Mouse (Mus musculus) embryonic facial prominence, embryonic 14.5 days (tissue): ENCODE data around the gene Slc25a23. TPM values are rescaled to one million over a fixed set of nuclear protein-coding genes. Genes with fewer than 3 reads are reported as not detected.
A peak's percentile ranks its signal among the peaks of the same experiment; 100 is the strongest.

ENCODE experiments used
- ATAC-seq: fragments of 200-750 bp; cut with Nextera tagmentation; 2 replicates; pipeline ENCODE4 v1.8.0; 2017; ENCODE audit warnings: low read depth, moderate number of reproducible peaks, moderate TSS enrichment
- DNase-seq: peaks from one replicate; pipeline ENCODE4 v3.0.0-alpha.2; 2015; ENCODE audit warnings: low spot score
- H3K27ac ChIP-seq: fragments of 300-500 bp; sonication (generic); replicated peaks from 2 replicates; pipeline ENCODE4 v1.5.1; 2014; ENCODE audit warnings: low read depth, mild to moderate bottlenecking, low read length, moderate library complexity
- H3K27me3 ChIP-seq: fragments of 300-500 bp; sonication (generic); replicated peaks from 2 replicates; pipeline ENCODE4 v1.6.1; 2014; ENCODE audit warnings: low read length; ENCODE audit not compliant: control insufficient read depth, insufficient read depth
- H3K36me3 ChIP-seq: fragments of 300-500 bp; sonication (generic); 2 replicates; pipeline ENCODE4 v1.6.1; 2014; ENCODE audit warnings: low read length, mixed read lengths; ENCODE audit not compliant: control insufficient read depth, insufficient read depth
- H3K4me1 ChIP-seq: fragments of 300-500 bp; sonication (generic); 2 replicates; pipeline ENCODE4 v1.6.1; 2014; ENCODE audit warnings: antibody characterized with exemption, low read length; ENCODE audit not compliant: control insufficient read depth, insufficient read depth
- H3K4me2 ChIP-seq: fragments of 300-500 bp; sonication (generic); 2 replicates; pipeline ENCODE4 v1.6.1; 2014; ENCODE audit warnings: low read depth, mild to moderate bottlenecking, low read length, moderate library complexity, mixed read lengths
- H3K4me3 ChIP-seq: fragments of 300-500 bp; sonication (generic); 2 replicates; pipeline ENCODE4 v1.5.1; 2014; ENCODE audit warnings: low read depth, mild to moderate bottlenecking, low read length
- H3K9ac ChIP-seq: fragments of 300-500 bp; sonication (generic); 2 replicates; pipeline ENCODE4 v1.6.1; 2014; ENCODE audit warnings: low read depth, mild to moderate bottlenecking, low read length, moderate library complexity, mixed read lengths
- H3K9me3 ChIP-seq: fragments of 300-500 bp; sonication (generic); 2 replicates; pipeline ENCODE4 v1.6.1; 2016; ENCODE audit warnings: low read length; ENCODE audit not compliant: control insufficient read depth
- WGBS: fragments of 180-500 bp; shearing (Covaris S2); extraction: QIAGEN DNeasy Blood & Tissue Kit; methylation state at CpG from one replicate; pipeline ENCODE4 v1.1.7; 2014; 5-methylcytosine and 5-hydroxymethylcytosine counted together
- polyA plus RNA-seq: library from polyadenylated mRNA; unstranded; fragments of >200 nt; fragmentation: Nextera tagmentation; extraction: Ambion mirVana; gene quantifications from 2 replicates; pipeline ENCODE4 v1.2.1, GENCODE M21; 2014

Slc25a23 gene
- polyA plus RNA-seq, 1 experiment from 2014 or later: 7.8 TPM

DNA sequence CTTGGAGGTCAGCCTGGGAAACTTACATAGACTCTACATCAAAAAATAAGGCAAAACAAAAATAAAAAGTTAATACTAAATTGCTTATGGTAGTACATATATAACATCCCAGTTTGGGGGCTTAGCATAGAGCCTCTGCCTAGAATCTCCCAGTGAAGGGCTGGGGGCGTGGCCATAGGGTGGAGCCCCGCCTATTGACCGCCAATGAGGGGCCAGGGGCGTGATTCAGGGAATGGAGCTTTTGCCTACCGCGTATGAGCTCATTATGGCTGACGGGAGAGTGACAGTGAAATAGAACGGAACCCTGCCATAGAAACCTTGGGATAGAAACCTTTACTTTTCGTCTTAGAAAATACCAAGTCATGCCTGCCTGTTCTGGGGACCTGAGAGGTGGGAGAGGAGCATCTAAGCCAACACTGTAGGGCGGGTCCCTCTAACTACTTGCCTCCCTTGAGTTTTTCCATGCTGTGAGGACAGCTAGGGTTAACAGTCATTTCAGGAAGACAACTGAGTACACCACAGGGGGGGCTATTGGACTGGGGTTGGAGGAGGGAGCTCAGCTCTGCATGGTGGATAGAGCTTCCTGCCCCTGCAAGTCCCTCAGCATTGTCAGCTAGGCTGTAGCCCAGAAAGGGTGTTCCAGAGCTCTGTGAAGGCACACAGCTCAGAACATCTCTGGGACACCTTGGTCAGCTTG, 40.1 kb upstream of the Slc25a23 start:
- no peak for DNase-seq
- no peak for ATAC-seq
- H3K9ac ChIP-seq: no peak overlapping the region
- H3K4me1 ChIP-seq: peaks cover 10% of the 10 kb centered on the region
- H3K9me3 ChIP-seq: no peaks in the 10 kb centered on the region
- no peak overlapping the region for H3K4me3 ChIP-seq
- H3K27me3 ChIP-seq: no peaks in the 10 kb centered on the region
- WGBS: 10% methylated on average over 10 of the region's 10 CpGs
- no peaks in the 10 kb centered on the region for H3K36me3 ChIP-seq
- H3K27ac ChIP-seq: no peak overlapping the region
- no peak overlapping the region for H3K4me2 ChIP-seq

GRCm38 (mm10) chr17:57098321-57098720, 38.7 kb upstream of the Slc25a23 start:
- H3K4me2 ChIP-seq: no peak overlapping the region
- no peak overlapping the region for H3K4me3 ChIP-seq
- H3K36me3 ChIP-seq: no peaks in the 10 kb centered on the region
- WGBS: 83% methylated on average over 5 of the region's 5 CpGs
- no peak for ATAC-seq
- no peaks in the 10 kb centered on the region for H3K27me3 ChIP-seq
- H3K27ac ChIP-seq: no peak overlapping the region
- no peaks in the 10 kb centered on the region for H3K9me3 ChIP-seq
- 0 out of 2 replicates have a peak, but pooled peaks cover 4% of the 10 kb centered on the region for H3K4me1 ChIP-seq
- DNase-seq: no peak
- no peak overlapping the region for H3K9ac ChIP-seq

DNA sequence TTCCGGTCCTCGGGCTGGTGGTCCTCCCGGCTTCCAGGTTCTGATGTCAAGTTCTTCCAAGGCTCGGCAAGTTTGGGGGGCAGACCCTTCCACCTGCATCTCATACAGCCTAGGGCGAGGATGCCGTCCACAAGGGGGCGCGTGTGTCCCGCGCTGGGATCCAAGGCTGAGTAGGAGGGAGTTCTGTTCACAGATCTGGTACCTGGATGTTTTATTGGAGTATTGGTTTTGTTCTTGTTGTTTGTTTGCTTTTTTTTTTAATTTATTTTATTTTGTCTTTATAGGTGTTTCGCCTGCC, 36.9 kb upstream of the Slc25a23 start:
- 2% methylated on average over 10 of the region's 11 CpGs for WGBS
- ATAC-seq (peak; percentile 89), DNase-seq (peak; percentile 58)
- H3K27ac ChIP-seq: no peak overlapping the region
- no peaks in the 10 kb centered on the region for H3K27me3 ChIP-seq
- no peaks in the 10 kb centered on the region for H3K36me3 ChIP-seq
- H3K4me1 ChIP-seq: 0 out of 2 replicates have a peak, but pooled peaks cover 4% of the 10 kb centered on the region
- peak overlapping the region; percentile 20; the same call in 1 of the 2 replicates for H3K4me3 ChIP-seq
- H3K9me3 ChIP-seq: no peaks in the 10 kb centered on the region
- peak overlapping the region; percentile 52 for H3K4me2 ChIP-seq
- H3K9ac ChIP-seq: no peak overlapping the region

- ATAC-seq (peak; percentile 90), DNase-seq (peak; percentile 82)
- H3K27ac ChIP-seq: no peak overlapping the region
- 2% methylated on average over 18 of the region's 19 CpGs for WGBS
- no peaks in the 10 kb centered on the region for H3K9me3 ChIP-seq
- H3K4me2 ChIP-seq: peak overlapping the region; percentile 52
- peak overlapping the region; percentile 20 for H3K4me3 ChIP-seq
- H3K4me1 ChIP-seq: 0 out of 2 replicates have a peak, but pooled peaks cover 4% of the 10 kb centered on the region
- no peaks in the 10 kb centered on the region for H3K27me3 ChIP-seq
- no peaks in the 10 kb centered on the region for H3K36me3 ChIP-seq
- H3K9ac ChIP-seq: peak overlapping the region; percentile 19; the same call in 1 of the 2 replicates
Measured at GRCm38 (mm10) chr17:57095855-57096622, 36.4 kb upstream of the Slc25a23 start.

DNA sequence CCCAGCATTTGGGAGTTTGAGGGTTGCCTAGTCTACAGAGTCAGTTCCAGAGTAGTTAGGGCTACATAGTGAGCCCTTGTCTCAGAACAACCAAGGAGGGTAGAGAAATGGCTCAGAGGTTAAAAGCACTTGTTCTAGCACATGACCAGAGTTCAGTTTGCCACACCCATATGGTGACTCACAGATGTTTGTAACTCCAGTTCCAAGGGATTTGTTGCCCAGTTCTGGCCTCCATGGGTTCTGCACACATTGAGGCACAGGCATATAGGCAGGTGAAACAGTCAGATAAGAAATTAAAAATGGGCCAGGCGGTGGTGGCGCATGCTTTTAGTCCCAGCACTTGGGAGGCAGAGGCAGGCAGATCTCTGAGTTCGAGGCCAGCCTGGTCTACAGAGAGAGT, 34.6 kb upstream of the Slc25a23 start:
- no peak for DNase-seq

GRCm38 (mm10) chr17:57087049-57087832, 27.6 kb upstream of the Slc25a23 start, which contains the start of gene Tubb4a:
Gene Tubb4a, minus strand, starts transcription at chr17:57087782.
- H3K4me2 ChIP-seq: peak within 1 kb of the TSS; percentile 51
- under 1% methylated on average over 30 of the region's 31 CpGs for WGBS
- peak within 1 kb of the TSS; percentile 34 for H3K4me3 ChIP-seq
- no peaks in the 10 kb centered on the region for H3K36me3 ChIP-seq
- no peaks in the 10 kb centered on the region for H3K9me3 ChIP-seq
- H3K9ac ChIP-seq: peak within 1 kb of the TSS; percentile 39
- H3K27ac ChIP-seq: no peak within 1 kb of the TSS
- H3K4me1 ChIP-seq: peaks cover 7% of the 10 kb centered on the region; the same call in 1 of the 2 replicates
- H3K27me3 ChIP-seq: peaks cover 13% of the 10 kb centered on the region; the same call in 1 of the 2 replicates
- DNase-seq: peak; percentile 53
- peak; percentile 91 for ATAC-seq

More for the DNA sequence above, 34.6 kb upstream of the Slc25a23 start:
- no peaks in the 10 kb centered on the region for H3K9me3 ChIP-seq
- no peak overlapping the region for H3K9ac ChIP-seq
- no peaks in the 10 kb centered on the region for H3K27me3 ChIP-seq
- 93% methylated on average over 3 of the region's 3 CpGs for WGBS
- ATAC-seq: no peak
- H3K36me3 ChIP-seq: no peaks in the 10 kb centered on the region
- no peak overlapping the region for H3K4me2 ChIP-seq
- H3K4me1 ChIP-seq: 0 out of 2 replicates have a peak, but pooled peaks cover 4% of the 10 kb centered on the region
- H3K27ac ChIP-seq: no peak overlapping the region
- no peak overlapping the region for H3K4me3 ChIP-seq

GRCm38 (mm10) chr17:57085970-57086757, 26.5 kb upstream of the Slc25a23 start:
- H3K4me1 ChIP-seq: peaks cover 7% of the 10 kb centered on the region; the same call in 1 of the 2 replicates
- ATAC-seq (no peak), DNase-seq (no peak)
- H3K4me3 ChIP-seq: no peak overlapping the region
- no peak overlapping the region for H3K9ac ChIP-seq
- peaks cover 13% of the 10 kb centered on the region; the same call in 1 of the 2 replicates for H3K27me3 ChIP-seq
- WGBS: 88% methylated on average over 11 of the region's 11 CpGs
- H3K9me3 ChIP-seq: no peaks in the 10 kb centered on the region
- no peak overlapping the region; the same call in 1 of the 2 replicates for H3K4me2 ChIP-seq
- no peaks in the 10 kb centered on the region for H3K36me3 ChIP-seq
- no peak overlapping the region for H3K27ac ChIP-seq
